Mouse (Mus musculus): ENCODE measurements around the gene Tlcd1.

GRCm38 (mm10) chr11:78161968-78162367 lies 14.5 kb upstream of the Tlcd1 start:
- TF ChIP-seq GATA1 (IDR thresholded peaks at IDR 0.05; ENCODE audit: borderline replicate concordance, low read length): no peak
- no peak for TF ChIP-seq FLI1 (IDR thresholded peaks at IDR 0.05; ENCODE audit: low read length)
